Mouse (Mus musculus): ENCODE results near the gene Itgb4.

DNA sequence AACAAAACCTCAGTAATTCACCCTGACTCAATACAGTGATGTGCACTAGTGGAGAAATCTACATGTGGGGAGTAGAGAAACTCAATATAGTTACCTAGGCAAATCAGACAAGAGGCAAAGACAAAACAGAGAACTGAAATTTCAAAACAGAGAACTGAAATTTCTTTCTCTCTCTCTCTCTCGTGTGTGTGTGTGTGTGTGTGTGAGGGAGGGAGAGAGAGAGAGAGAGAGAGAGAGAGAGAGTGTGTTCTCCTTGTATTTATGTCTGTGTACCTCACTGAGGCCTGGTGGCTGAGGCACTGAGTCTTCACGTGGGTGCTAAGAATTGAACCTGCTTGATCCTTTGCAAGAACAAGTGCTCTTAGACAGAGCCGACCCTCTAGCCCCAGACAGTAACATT is 44.7 kb upstream of the Itgb4 start:
- TF ChIP-seq CTCF (IDR thresholded peaks at IDR 0.05; ENCODE audit: control insufficient read depth, insufficient read depth, insufficient read length): no peak
- TF ChIP-seq MAX (IDR thresholded peaks at IDR 0.05): no peak
- TF ChIP-seq CEBPB (IDR thresholded peaks at IDR 0.05; ENCODE audit: low read depth): no peak
